Mouse (Mus musculus) brain, embryonic 18.5 days (tissue): Measurements from ENCODE around the gene Nkpd1.
A peak's percentile ranks its signal among the peaks of the same experiment; 100 is the strongest.

Experiments
- DNase-seq: peaks from one replicate; pipeline ENCODE4 v3.0.0-alpha.2; 2012; ENCODE audit warnings: low read depth, low spot score

The Nkpd1 gene

GRCm38 (mm10) chr7:19517652-19518365 lies at the start of gene Nkpd1:
Gene Nkpd1, plus strand, starts transcription at chr7:19517838.
- no peak for DNase-seq

DNA sequence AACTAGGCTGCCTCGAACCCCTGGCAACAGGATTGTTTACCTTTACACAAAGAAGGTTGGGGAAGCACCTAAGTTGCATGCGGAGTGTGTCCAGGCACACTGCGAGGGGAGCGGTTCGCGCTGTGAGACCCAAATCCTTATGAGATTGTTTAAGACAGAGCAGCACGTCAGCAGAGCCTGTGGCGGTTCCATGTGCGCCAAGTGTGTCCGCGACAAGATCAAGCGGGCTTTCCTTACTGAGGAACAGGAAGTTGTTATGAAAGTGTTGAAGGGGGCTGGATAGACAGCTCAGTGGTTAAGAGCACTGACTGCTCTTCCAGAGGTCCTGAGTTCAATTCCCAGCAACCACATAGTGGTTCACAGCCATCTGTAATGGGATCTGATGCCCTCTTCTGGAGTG lies 49.4 kb upstream of the Nkpd1 start:
- no peak for DNase-seq

- no peak for DNase-seq
Observed at GRCm38 (mm10) chr7:19469404-19469803, 48.2 kb upstream of the Nkpd1 start.

DNA sequence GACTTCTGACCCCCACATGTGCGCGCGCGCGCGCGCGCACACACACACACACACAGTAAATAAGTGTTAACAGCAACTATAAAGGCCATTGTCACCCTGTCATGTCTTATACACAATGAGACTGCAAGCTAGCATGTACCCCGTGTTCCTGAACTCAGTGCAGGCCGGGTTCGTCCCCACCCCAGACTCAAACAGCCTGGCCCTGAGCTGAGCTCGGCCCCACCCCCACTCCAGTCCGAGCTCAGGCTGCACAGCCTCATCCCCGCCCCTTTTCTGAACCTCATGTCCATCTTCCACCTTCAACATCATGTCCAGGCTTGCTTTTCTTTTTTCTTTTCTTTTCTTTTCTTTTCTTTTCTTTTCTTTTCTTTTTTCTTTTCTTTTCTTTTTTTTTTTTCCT lies 47.3 kb upstream of the Nkpd1 start:
- no peak for DNase-seq

- DNase-seq, result no peak
Observed at GRCm38 (mm10) chr7:19472403-19472802, 45.2 kb upstream of the Nkpd1 start.

DNA sequence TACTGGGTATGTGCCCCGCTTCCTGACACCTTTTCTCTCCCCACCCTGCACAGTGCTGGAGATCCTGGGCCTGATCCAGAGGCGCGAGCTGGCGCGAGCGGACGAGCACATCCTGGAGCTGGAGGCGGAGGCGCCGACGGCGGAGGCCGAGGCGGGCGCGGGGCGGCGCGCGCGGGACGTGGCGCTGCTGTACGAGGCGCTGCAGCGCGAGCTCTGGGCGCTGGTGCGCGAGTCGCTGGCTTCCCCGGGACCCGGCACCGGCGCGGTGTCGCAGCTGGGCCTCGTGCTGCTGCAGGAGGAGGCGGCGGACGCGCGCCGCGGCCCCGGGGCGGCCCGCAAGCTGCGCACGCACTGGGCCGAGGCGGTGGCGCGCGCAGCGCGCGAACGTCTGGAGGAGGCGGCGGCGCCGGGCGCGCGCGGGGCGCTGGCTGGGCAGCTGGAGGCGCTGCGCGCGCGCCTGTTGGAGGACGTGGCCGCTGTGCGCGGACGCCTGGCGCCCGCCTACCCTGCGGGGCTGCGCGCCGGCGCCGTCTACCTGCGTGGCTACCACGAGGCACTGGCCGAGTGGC lies 43.7 kb upstream of the Nkpd1 start:
- peak; percentile 67 for DNase-seq

GRCm38 (mm10) chr7:19477084-19477483 lies 40.6 kb upstream of the Nkpd1 start:
- no peak for DNase-seq

DNA sequence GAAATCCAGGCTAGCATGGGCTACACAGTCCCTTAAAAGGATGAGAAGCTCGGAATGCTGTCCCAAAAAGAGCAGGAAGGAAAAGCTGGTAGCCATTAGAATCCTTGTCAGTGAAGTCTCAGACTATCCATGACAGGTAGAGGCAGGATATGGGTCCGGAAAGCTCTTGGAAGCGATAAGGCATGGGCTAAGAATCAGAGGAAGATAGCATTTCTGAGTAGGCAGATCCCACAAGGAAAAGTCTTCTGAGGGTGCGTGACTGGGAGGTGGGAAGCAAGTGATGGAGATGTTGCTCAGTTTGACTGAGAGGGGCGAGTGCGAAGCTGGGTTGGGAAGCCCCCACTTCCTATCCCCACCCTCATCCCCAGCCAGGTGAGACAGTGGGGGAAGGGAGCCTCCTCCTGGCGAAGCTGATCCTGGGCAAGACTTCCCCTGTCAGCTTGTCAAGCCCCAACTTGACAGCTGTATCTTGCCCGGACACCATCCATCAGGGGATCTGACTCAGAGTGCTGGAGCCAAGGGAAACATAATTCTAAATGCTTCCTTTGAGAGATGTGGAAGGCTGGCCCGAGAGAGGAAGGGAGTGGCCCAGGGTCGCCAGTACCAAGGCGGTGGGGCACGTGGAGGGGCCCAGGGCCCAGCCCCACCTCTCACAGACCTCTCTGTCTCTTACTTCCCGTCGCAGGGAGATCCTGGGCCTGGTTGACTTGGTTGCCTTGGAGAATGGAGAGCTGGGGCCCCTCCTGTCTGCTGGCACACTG lies 39.8 kb upstream of the Nkpd1 start:
- DNase-seq, result no peak

GRCm38 (mm10) chr7:19483281-19483680 lies 34.4 kb upstream of the Nkpd1 start:
- no peak for DNase-seq

DNA sequence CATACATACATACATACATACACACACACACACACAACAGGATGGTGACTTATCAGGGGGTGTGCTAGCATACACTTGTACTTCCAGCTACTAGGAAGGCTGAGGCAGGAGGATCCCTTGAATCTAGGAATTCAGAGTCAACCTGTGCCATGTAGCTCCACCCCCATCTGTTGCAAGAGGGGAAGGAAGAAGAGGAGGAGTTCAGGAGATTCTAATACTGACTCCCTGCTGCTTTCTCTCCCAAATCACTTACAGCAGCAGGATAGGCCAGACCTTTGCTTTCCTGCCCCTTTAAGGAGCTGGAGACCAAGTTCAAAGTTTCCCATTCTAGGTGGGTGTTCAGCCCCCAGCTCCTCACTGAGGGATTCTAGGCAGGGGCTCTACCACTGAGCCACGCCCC lies 32.1 kb upstream of the Nkpd1 start:
- DNase-seq, result no peak

- no peak for DNase-seq
Observed at GRCm38 (mm10) chr7:19486549-19486948, 31.1 kb upstream of the Nkpd1 start.

DNA sequence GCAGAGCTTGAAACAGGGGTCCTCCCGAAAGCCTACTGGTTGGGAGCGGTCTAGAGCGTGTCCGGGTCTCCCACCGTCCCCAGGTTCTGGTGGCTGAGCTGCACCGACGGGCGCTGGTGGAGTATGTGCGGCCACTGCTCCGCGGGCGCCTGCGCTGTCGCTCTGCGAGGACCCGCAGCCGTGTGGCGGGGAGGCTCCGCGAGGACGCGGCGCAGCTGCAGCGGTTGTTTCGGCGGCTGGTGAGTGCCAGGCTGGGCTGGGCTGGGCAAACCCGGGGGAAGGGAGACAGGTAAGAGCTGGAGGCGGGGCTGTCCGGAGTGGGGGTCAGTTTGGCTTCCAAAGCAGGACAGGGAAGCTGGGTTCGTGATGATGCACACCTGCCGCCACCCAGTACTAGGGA lies 28.1 kb upstream of the Nkpd1 start:
- DNase-seq, result no peak

DNA sequence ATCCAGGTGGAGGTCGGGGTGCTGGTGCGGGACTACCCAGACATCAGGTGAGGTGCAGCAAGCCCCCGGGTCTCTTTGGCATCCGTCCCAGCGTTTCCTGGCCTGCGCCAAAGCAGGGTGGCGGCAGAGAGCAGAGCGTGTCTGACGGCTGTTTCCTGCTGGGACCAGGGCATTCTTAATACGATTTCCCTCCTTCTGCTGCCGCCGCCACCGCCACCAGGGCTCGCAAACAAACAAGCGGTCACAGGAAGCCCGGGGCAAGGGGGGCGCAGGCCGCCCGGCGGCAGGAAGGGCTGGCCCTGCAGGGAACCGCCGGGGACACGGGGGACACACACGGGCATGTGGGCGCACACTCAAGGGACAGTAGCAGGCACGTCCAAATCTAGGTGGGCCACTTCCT lies 25.9 kb upstream of the Nkpd1 start:
- DNase-seq, result no peak

- no peak for DNase-seq
Observed at GRCm38 (mm10) chr7:19494751-19495474, 22.7 kb upstream of the Nkpd1 start.

DNA sequence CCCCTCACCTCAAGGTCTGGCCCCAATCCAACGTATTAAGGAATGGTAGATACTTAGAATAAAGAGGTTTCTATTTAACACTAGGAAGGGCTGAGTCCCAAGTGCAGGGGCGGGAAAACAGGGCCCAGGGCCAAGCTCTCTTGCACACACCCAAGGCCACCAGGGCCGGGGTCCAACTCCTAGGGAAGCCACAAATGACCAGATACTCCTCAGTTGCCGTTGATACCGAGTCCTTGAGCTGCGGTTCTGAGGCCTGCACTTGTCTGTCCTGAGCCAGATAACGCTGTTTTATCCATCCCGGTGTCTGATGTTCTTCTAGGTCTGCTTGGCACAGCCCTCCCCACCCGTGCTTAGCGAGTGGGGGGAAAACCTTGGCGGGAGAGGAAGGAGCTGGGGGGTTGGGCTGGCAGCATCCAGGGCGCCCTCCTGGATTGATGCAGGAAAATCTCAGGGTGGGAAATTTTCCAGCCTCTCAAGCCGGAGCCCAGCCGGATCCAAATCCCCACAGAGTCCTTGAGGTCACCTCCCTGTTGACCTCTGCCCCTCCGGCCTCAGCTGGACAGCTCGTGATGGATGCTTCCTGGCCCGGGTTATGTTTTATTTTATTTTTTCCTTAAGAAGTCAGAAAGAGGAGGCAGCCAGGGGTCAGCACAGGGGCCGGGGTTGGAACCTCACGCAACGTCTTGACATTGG lies 22.0 kb upstream of the Nkpd1 start:
- DNase-seq, result no peak

DNA sequence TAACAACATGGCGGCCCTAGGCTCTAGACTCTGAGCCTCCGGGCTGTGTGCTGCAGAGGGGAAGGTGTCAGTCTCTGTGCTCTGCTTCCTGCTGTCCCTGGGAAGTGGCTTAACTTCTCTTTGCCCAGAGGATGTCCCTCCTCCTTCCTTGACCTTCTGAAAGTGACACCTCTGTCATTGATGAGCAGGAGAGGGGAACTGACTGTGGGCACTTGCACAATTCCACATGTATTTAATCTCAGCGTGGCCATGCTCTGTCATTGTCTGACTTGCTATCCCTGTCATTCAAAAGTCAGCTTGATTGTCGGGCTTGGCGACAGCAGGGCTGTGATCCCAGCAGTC lies 21.5 kb upstream of the Nkpd1 start:
- DNase-seq, result no peak

DNA sequence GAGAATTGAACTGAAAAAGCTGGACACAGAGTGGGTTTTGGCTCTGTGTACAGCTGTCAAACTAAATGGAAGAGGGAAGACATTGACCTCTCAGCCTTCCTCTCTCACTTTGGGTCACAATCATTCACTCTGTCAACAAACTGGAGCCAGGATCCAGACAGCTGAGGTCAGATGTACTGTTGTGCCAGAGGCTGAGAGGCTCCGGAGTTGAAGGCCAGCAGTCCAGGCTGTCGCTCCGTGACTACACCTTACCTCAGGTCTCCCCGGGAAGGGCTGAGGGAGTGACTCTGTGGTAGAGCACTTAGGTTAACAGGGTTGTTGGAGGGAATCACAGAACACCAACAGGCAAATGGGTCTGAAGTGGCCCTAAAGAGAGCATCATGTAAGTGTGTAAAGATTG lies 19.3 kb upstream of the Nkpd1 start:
- DNase-seq, result no peak

- no peak for DNase-seq
Observed at GRCm38 (mm10) chr7:19500420-19501363, 16.9 kb upstream of the Nkpd1 start.

DNA sequence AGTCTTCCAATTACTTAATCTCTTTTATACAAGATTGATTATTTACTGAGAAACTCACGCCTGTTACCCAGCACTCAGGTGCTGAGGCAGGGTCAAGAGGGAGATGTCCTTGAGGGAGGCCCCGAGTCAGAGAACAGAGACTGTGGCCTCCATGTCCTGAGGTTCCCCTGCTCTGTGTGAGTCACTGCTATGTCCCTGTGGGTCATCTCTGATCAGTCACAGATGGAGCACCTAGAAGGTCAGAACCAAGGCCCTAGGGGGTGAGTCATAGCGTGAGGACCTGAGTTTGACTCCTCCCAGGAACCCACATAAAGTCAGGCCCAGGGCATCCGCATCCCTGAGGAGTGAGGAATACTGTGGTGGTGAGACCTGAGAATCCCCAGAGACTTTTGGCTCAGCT lies 16.0 kb upstream of the Nkpd1 start:
- DNase-seq, result no peak

DNA sequence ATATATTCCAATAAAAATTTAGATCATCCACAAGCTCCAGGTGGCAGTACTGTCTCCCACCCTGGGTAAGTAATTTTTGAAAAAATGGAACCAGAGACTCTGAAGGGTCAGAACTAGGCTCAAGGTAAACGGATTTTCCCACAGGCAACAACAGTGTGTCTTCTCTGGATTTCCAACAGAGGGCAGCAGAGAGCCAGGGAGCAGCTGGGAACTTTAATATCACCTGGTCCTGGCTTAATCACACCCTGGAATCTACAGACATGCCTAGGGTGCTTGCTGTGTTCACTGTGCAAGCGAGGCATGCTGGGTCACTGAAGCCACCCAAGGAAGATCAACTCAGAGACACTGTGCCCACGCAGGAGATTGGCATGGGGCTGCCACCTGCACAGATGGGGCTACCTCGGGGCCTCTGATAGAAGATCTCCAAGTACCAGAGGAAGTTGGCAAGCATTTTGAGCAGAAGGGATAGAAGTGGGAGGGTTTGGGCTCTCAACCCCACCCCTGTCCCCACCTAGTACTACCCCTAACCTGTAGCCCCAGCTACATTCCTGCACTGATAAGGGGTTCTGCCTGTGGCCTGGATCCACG lies 14.1 kb upstream of the Nkpd1 start:
- DNase-seq, result no peak
